Mouse (Mus musculus) brown adipose tissue, adult 24 weeks (tissue): ENCODE data around the gene Pakap. TPM values are rescaled to one million over a fixed set of nuclear protein-coding genes. Genes with fewer than 3 reads are reported as not detected.

ENCODE experiments used
- H3K27ac ChIP-seq: fragments of 200-500 bp; replicated peaks from 2 replicates; pipeline ENCODE4 v1.5.1; 2012; ENCODE audit warnings: low read depth, mild to moderate bottlenecking, low read length
- H3K4me1 ChIP-seq: fragments of 200-500 bp; 2 replicates; pipeline ENCODE4 v1.6.1; 2012; ENCODE audit warnings: low read length, mixed read lengths; ENCODE audit not compliant: control insufficient read depth, insufficient read depth, insufficient read length
- H3K4me3 ChIP-seq: fragments of 200-500 bp; 2 replicates; pipeline ENCODE4 v1.5.1; 2012; ENCODE audit warnings: low read depth, mild to moderate bottlenecking, low read length, moderate library complexity; ENCODE audit not compliant: insufficient read depth
- polyA plus RNA-seq: library from polyadenylated mRNA; stranded (reverse); fragments of >200 nt; gene quantifications from 2 replicates; pipeline ENCODE4 v1.2.4, GENCODE M21; 2012; ENCODE audit not compliant: missing spikeins, insufficient read depth, insufficient read length

Pakap gene
- polyA plus RNA-seq, 1 experiment = 30.1 TPM

- Histone ChIP-seq H3K4me3 (no peak overlapping the region), H3K27ac (no peak overlapping the region), H3K4me1 (peaks cover 15% of the 10 kb centered on the region)
These were observed 187.1 kb downstream of the Pakap start for GRCm38 (mm10) chr4:57755085-57755484.

- Histone ChIP-seq H3K4me1 (peaks cover 9% of the 10 kb centered on the region), H3K4me3 (no peak overlapping the region), H3K27ac (peak overlapping the region; percentile 15)
These were observed 190.0 kb downstream of the Pakap start for GRCm38 (mm10) chr4:57757997-57758396.

- Histone ChIP-seq H3K4me1 (peaks cover 25% of the 10 kb centered on the region), H3K27ac (peak overlapping the region; percentile 20; the same call in 1 of the 2 replicates), H3K4me3 (no peak overlapping the region)
These were observed 194.4 kb downstream of the Pakap start for GRCm38 (mm10) chr4:57762424-57762823.

GRCm38 (mm10) chr4:57764392-57764791 lies 196.4 kb downstream of the Pakap start:
- Histone ChIP-seq H3K4me1 (peaks cover 17% of the 10 kb centered on the region), H3K27ac (peak overlapping the region; percentile 41; the same call in 1 of the 2 replicates), H3K4me3 (no peak overlapping the region)

GRCm38 (mm10) chr4:57764926-57765325 lies 196.9 kb downstream of the Pakap start:
- no peak overlapping the region for H3K4me3 ChIP-seq
- peak overlapping the region; percentile 41; the same call in 1 of the 2 replicates for H3K27ac ChIP-seq
- H3K4me1 ChIP-seq = peaks cover 17% of the 10 kb centered on the region

- no peak overlapping the region for H3K4me3 ChIP-seq
- H3K27ac ChIP-seq = peak overlapping the region; percentile 42
- peaks cover 18% of the 10 kb centered on the region for H3K4me1 ChIP-seq
These were observed 197.8 kb downstream of the Pakap start for GRCm38 (mm10) chr4:57765806-57766205.

GRCm38 (mm10) chr4:57769007-57769406 lies 201.0 kb downstream of the Pakap start:
- Histone ChIP-seq H3K4me1 (peaks cover 25% of the 10 kb centered on the region), H3K27ac (no peak overlapping the region), H3K4me3 (no peak overlapping the region)

GRCm38 (mm10) chr4:57770185-57770823 lies 202.3 kb downstream of the Pakap start:
- H3K4me3 ChIP-seq = no peak overlapping the region
- H3K27ac ChIP-seq = 0 out of 2 replicates have a peak overlapping the region, but pooled peaks have one; percentile 12
- H3K4me1 ChIP-seq = peaks cover 17% of the 10 kb centered on the region

- H3K4me1 ChIP-seq = peaks cover 9% of the 10 kb centered on the region
- H3K4me3 ChIP-seq = no peak overlapping the region
- H3K27ac ChIP-seq = peak overlapping the region; percentile 80
These were observed 203.7 kb downstream of the Pakap start for GRCm38 (mm10) chr4:57771558-57772219.

GRCm38 (mm10) chr4:57772851-57773510 lies 205.0 kb downstream of the Pakap start:
- H3K27ac ChIP-seq = peak overlapping the region; percentile 64
- peaks cover 9% of the 10 kb centered on the region for H3K4me1 ChIP-seq
- no peak overlapping the region for H3K4me3 ChIP-seq

- Histone ChIP-seq H3K4me3 (no peak overlapping the region), H3K27ac (no peak overlapping the region; the same call in 1 of the 2 replicates), H3K4me1 (peaks cover 9% of the 10 kb centered on the region)
These were observed 206.5 kb downstream of the Pakap start for GRCm38 (mm10) chr4:57774517-57774916.

GRCm38 (mm10) chr4:57775582-57775981 lies 207.6 kb downstream of the Pakap start:
- no peak overlapping the region for H3K27ac ChIP-seq
- peaks cover 7% of the 10 kb centered on the region for H3K4me1 ChIP-seq
- H3K4me3 ChIP-seq = no peak overlapping the region

GRCm38 (mm10) chr4:57780403-57780802 lies 212.4 kb downstream of the Pakap start:
- H3K4me3 ChIP-seq = no peak overlapping the region
- H3K4me1 ChIP-seq = peaks cover 6% of the 10 kb centered on the region; the same call in 1 of the 2 replicates
- peak overlapping the region; percentile 13; the same call in 1 of the 2 replicates for H3K27ac ChIP-seq

GRCm38 (mm10) chr4:57780833-57781641 lies 213.1 kb downstream of the Pakap start:
- Histone ChIP-seq H3K4me1 (peaks cover 6% of the 10 kb centered on the region), H3K4me3 (peak overlapping the region; percentile 21; the same call in 1 of the 2 replicates), H3K27ac (peak overlapping the region; percentile 25; the same call in 1 of the 2 replicates)

GRCm38 (mm10) chr4:57781994-57782393 lies 214.0 kb downstream of the Pakap start:
- H3K4me1 ChIP-seq = peaks cover 6% of the 10 kb centered on the region
- peak overlapping the region; percentile 77 for H3K4me3 ChIP-seq
- peak overlapping the region; percentile 91 for H3K27ac ChIP-seq
